Mouse (Mus musculus) brown adipose tissue, adult 24 weeks (tissue): ENCODE measurements around the gene Gm14391. TPM values are rescaled to one million over a fixed set of nuclear protein-coding genes. Genes with fewer than 3 reads are reported as not detected.
"Not testable (repeated sequence)": the region's sequence is repeated elsewhere in the genome, so short reads cannot be mapped to it uniquely, and the experiment has no call there.

Source experiments
- H3K27ac ChIP-seq: fragments of 200-500 bp; replicated peaks from 2 replicates; pipeline ENCODE4 v1.5.1; 2012; ENCODE audit warnings: low read depth, mild to moderate bottlenecking, low read length
- H3K4me1 ChIP-seq: fragments of 200-500 bp; 2 replicates; pipeline ENCODE4 v1.6.1; 2012; ENCODE audit warnings: low read length, mixed read lengths; ENCODE audit not compliant: control insufficient read depth, insufficient read depth, insufficient read length
- H3K4me3 ChIP-seq: fragments of 200-500 bp; 2 replicates; pipeline ENCODE4 v1.5.1; 2012; ENCODE audit warnings: low read depth, mild to moderate bottlenecking, low read length, moderate library complexity; ENCODE audit not compliant: insufficient read depth
- polyA plus RNA-seq: library from polyadenylated mRNA; stranded (reverse); fragments of >200 nt; gene quantifications from 2 replicates; pipeline ENCODE4 v1.2.4, GENCODE M21; 2012; ENCODE audit not compliant: missing spikeins, insufficient read depth, insufficient read length

Gene Gm14391
- 3.7 and 8.2 TPM in 2 replicates for polyA plus RNA-seq

DNA sequence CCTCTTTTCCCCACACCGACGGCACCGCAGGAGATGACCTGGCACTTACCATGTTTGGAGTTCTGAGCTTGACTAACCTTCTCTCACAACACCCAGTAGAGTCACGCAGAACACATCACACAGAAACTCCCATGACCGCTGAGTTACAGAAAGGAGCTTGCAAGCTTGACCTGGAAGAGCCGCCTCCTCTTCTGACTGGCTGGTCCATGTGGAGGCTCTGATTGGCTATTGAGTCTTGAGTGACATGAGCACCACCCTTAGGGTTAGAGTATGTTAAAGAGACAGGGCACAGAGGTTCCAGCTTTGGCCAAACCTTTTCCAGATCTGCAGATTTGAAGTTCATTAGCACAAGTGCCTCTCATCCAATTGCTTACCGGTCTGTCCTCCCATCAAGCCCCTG lies at the start of gene Gm14391:
TSS of gene Gm14391 (minus strand) at position 186 of the 400 bp plus-strand sequence.
- not testable (repeated sequence) for H3K4me3 ChIP-seq, H3K27ac ChIP-seq, H3K4me1 ChIP-seq

DNA sequence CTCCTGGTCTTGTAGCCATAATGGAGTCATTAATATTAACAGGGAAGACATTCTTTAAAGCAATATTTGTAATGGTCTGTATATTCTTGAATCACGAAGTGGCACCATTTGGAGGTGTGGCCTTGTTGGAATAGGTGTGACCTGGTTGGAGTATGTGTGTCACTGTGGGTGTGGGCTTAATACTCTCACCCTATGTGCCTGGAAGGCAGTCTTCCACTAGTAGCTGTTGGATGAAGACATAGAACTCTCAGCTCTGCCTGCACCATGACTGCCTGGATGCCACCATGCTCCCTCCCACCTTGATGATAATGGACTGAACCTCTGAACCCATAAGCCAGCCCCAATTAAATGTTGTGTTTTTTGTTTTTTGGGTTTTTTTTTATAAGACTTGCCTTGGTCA lies 27.7 kb downstream of the Gm14391 start:
- not testable (repeated sequence) for H3K4me1 ChIP-seq, H3K4me3 ChIP-seq, H3K27ac ChIP-seq

DNA sequence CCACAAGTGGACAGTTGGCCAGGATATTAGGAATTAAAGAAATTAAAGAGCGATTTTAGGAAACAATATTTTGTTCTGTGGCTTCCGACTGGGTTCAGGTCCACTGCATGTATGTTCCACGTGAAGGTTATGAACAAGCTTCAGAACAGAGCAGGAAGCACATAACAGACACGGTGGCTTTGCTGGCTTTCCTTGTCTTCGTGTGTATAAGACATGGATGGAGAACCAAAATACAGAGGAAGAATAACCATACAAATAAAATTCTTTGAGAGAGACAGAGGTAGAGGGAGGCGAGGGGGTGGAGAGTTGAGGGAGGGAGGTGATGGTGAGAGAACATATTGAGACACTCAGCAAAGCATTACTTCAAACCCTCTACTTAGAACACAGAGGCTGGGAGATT lies 30.4 kb downstream of the Gm14391 start:
- no peak overlapping the region for H3K27ac ChIP-seq
- H3K4me1 ChIP-seq: no peaks in the 10 kb centered on the region
- no peak overlapping the region for H3K4me3 ChIP-seq

DNA sequence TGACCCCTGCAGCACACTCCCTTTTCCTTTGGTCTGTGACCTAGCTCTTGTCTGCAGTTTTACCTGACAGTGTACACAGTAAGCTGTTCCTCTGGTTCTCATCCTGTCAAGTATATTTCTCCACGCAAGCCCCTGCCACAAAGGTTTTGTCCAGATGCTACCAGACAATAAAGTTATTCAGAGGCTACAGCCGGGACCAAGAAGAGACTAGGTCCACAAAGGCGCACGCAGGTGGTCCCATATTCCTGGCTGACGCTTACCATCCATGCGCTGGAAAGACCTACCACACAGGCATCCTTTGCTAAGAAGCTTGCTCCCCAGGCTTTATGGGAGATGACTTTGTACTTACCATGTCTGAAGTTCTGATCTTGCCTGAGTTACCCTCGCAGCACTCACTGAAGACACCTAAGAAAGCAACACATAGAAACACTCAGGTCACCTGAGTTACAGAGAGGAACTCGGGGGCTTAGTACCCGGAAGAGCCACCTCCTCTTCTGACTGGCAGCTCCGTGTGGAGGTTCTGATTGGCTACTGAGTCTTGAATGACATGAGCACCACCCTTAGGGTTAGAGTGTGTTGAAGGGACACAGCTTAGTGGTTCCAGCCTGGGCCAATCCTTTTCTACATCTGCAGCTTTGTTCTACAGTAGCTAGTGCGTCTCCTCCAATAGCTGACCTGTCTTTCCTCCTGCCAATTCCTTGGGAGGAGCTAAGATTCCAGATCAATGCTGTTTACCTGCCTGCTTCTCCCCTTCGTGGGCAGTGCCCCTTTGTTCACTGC lies 31.1 kb downstream of the Gm14391 start, which contains the start of gene Gm14443:
TSS of gene Gm14443 (minus strand) at position 471 of the 780 bp plus-strand sequence.
- not testable (repeated sequence) for H3K27ac ChIP-seq, H3K4me1 ChIP-seq, H3K4me3 ChIP-seq

DNA sequence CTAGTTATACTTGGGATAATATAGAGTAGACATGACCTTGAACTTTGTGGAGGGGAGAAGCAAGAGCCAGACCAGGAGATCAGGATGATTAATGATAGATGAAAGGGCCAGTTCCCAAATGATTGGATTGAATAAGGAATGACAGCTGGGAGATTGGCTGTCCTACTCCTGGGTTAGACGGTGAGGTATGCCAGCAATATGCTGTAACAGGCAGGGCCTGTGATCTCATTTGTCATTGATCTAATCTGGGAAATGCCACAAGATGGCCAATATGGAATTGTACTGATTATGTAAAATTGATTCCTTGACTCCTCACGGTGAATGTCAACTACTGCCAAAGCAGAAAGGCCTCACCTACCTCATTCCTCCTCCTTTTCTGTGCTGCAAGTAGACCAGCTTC lies 32.7 kb downstream of the Gm14391 start:
- H3K4me1 ChIP-seq, H3K4me3 ChIP-seq, H3K27ac ChIP-seq: not testable (repeated sequence)

DNA sequence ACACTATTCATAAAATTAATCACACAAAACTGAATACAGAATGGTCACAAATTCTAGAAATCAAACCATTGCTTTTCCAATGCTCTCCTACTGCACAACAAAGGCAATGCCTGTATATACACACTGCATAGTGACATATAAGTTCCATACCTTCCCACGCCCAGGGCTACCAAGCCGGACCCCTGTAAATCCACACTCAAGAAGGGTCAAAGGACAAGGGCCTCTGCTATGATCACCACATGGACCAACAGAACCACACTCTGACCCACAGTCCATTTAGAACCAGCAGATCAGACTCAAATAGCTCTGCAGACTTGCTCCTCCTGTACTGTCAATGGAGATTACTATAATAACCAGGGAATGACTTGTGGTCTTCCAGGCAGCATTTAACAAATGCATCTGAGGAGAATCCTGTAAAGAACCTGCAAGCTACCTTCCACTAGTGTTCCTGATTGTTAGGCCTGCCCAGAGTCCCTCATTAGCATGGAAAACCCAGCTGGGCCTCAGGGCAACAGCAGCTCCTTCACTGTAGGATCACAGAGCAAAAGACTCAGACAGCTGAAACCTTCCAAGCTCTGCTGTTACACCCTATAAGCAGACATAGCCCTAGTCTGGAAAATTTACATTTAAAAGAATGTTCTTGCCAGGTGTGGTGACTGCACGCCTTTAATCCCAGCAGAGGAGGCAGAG lies 33.7 kb downstream of the Gm14391 start:
- not testable (repeated sequence) for H3K27ac ChIP-seq, H3K4me3 ChIP-seq

DNA sequence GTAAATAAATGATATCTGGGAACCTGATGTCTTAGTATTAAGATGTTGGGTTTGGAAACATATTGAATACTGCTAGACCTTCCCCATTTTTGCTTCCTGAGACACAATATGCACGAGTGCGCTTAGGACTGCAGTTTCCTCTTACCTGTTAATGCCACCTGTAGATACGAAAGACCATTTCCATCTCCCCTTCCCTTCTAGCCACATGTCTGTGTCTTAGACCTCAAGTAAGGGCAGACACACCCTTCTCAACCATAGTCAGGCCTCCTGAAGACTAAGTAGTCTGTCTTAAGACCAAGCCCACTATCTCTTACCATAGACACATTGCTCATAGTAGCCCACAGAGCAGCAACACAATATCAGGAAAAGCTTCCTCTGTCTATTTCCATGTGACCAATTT lies 34.6 kb downstream of the Gm14391 start:
- Histone ChIP-seq H3K27ac (no peak overlapping the region), H3K4me1 (no peaks in the 10 kb centered on the region), H3K4me3 (no peak overlapping the region)

More for the DNA sequence above, 33.7 kb downstream of the Gm14391 start:
- H3K4me1 ChIP-seq: not testable (repeated sequence)

DNA sequence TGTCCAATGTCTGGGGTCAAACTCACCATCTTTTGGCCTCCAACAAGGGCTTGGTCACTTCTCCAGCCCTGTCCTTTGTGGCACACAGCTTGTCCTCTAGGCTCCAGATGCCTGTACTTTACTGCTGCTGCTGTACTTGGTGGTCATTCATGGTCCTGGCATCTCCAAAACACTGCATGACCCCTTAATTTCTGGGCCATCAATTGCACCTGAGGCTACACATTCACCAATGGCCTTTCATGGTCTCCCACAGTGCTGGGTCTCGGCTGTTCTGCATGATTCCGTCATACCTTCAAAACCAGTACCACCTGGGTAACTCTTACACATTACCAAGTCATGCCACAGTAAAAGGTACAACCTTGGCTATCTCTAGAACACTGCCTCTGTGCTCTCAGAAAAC lies 39.8 kb downstream of the Gm14391 start:
- not testable (repeated sequence) for H3K27ac ChIP-seq, H3K4me1 ChIP-seq, H3K4me3 ChIP-seq

DNA sequence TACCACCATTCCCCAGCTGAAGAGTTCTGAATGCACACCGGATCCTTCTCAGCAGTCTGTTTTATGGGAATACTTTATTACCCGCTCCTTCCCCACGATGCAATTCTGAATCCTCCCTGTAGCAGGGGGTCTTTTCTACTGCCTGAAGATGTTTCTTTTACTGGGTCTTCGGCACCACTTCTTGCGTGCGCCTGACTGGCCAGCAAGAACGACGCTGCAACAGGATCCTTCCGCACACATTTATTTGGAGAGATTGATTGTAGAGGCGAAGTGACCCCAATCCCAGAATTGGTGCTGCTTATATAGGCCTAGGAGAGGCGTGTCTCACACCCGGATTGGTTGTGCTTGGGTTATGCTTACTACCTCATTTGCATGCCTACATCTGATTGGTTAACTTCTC lies 41.6 kb downstream of the Gm14391 start:
- not testable (repeated sequence) for H3K4me1 ChIP-seq, H3K27ac ChIP-seq, H3K4me3 ChIP-seq

DNA sequence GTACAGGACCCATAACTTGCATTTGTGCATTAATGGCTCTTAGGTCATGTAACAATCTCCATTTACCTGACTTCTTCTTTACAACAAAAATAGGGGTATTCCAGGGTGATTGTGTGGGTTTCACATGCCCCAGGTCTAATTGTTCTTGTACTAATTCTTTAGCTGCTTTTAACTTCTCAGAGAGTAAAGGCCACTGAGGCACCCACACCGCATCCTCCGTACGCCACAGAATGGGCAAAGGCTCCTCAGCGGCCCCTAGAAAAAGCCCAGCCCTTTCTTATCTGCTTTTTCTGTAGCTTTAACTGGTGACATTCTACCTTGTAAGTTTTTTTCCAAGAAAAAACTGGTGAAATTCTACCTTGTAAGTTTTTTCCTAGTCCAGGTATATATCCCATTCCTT lies 45.3 kb downstream of the Gm14391 start:
- not testable (repeated sequence) for H3K4me1 ChIP-seq, H3K27ac ChIP-seq, H3K4me3 ChIP-seq

DNA sequence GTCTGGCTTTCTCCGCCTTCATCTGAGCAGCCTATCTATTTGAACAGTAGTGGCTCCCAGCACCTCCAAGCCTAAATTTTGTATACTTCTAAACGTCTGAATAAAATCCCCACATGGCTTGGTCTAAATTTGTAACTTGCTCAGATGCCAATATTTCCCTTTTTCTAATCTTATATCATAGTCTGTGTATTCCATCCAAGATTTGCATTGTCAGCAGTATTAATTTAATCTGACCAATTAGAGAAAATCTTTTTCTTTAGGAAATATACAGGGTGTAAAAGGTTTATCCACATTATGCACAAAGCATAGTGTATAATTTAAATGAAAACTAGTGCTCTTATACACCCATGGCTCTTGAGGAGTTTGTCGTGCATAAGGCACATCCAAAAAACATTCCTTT lies 48.1 kb downstream of the Gm14391 start:
- Histone ChIP-seq H3K4me1 (no peaks in the 10 kb centered on the region), H3K4me3 (no peak overlapping the region), H3K27ac (no peak overlapping the region)

DNA sequence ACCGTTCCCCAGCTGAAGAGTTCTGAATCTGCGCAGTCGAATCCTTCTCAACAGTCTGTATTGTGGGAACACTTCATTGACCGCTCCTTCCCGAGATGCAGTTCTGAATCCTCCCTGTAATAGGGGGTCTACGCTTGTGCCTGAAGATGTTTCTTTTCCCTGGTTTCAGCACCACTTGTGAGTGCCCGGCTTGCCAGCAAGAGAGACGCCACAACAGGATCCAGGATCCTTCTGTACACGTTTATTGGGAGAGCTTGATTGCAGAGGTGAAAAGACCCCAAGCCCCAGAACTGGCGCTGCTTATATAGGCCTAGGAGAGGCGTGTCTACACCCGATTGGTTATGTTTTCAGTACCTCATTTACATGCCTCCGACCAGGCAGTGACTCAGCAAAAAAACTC lies 50.0 kb downstream of the Gm14391 start:
- H3K4me3 ChIP-seq: no peak overlapping the region
- H3K27ac ChIP-seq: no peak overlapping the region
- no peaks in the 10 kb centered on the region for H3K4me1 ChIP-seq

DNA sequence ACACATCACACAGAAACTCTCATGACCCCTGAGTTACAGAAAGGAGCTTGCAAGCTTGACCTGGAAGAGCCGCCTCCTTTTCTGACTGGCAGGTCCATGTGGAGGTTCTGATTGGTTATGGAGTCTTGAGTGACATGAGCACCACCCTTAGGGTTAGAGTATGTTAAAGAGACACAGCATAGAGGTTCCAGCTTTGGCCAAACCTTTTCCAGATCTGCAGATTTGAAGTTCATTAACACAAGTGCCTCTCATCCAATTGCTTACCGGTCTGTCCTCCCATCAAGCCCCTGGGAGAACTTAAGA lies 64.8 kb downstream of the Gm14391 start, which contains the start of gene Gm14399:
TSS of gene Gm14399 (minus strand) at position 20 of the 303 bp plus-strand sequence.
- H3K4me3 ChIP-seq: peak within 1 kb of the TSS; percentile 83
- not testable (repeated sequence) for H3K4me1 ChIP-seq
- peak within 1 kb of the TSS; percentile 40 for H3K27ac ChIP-seq

DNA sequence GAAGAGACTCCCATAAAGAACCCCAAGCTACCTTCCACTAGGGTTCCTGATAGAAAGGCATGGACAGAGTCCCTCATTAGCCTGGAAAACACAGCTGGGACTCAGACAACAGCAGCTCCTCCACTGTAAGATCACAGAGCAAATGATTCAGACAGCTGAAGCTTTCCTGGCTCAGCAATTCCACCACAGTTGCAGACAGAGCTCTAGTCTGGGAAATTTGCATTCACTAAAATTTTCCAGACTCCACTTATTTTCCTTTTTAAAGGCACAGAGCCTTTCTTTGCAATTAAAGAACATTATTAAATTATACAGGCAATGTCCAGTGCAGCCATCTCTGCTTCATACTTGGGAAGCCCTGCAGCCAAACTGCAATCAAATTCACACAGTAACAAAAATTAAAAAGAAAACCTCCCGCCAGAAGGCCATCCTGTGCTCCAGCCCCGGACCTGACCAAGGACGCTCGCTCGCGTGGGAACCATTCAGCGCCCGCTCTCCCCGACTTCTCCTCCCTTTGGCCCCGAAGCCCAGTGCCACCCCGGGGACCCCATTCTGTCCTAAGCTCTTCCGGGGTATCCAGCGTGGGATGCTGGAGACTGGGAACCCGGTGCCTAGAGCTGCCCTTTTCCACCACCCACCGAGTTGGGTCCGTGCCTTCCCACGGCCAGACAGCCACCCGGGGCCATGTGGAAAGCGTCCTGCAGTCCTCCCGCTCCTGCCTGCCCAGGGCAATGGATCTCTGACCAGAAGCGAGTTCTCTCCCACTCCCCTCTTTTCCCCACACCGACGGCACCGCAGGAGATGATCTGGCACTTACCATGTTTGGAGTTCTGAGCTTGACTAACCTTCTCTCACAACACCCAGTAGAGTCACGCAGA lies 65.4 kb downstream of the Gm14391 start:
- Histone ChIP-seq H3K4me3 (peak overlapping the region; percentile 83), H3K27ac (peak overlapping the region; percentile 40)
- not testable (repeated sequence) for H3K4me1 ChIP-seq
